Mouse (Mus musculus) T-cell, adult 2 months (primary cell): Measurements from ENCODE around the gene Cd302.

Source experiments
- DNase-seq: peaks from one replicate; pipeline ENCODE4 v3.0.0; 2022; ENCODE audit warnings: low spot score

Gene Cd302

DNA sequence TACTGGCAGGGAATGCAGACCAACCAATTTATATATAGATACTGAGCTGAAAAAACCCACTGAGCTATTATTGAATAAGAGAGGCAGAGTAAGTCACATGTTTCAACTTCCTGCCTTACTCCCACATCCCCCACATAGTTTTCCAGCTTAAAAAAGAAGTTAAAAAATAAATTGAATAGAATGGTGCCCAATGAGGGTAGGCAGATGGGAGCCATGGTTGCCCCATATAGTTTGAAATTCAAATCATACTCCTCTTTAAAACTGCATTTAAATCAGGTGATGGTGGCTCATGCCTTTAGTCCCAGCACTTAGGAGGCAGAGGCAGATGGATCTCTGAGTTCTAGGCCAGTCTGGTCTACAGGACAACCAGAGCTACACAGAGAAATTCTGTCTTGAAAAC lies 30.8 kb downstream of the Cd302 start:
- DNase-seq, result no peak

DNA sequence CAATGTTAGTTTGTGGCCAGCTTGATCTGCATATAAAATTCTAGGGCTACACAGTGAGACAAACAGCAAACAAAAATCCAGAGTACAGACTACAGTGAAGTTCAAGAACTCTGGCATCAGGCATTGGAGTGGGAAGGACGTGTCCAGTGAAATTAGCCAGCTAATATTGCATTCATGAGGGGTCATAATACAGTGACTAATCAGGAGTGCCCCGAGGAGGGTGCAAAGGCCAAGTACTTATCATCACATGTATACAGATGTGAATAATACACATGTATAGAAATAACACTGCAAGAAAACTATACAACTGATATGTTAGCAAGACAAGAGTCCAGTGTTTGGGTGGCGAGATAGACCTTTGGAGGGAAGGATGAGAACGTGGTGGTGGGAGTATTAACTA lies 31.5 kb downstream of the Cd302 start:
- no peak for DNase-seq

DNA sequence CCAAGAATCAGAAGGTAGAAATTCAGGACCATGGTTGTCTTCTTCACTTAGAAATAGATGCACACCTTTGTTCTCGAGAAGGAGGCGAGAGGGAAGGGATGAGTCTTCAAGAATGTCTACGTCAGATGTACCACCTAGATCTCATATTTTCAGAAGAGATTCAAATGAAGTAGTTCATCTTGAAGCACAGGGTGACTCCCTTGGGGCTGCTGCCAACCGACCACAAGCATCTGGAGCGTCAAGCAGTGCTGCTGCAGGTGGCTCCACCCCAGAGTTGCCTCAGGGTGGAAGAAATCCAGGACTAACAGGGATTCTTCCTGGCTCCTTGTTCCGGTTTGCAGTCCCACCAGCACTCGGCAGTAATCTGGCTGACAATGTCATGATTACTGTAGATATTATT lies 49.8 kb downstream of the Cd302 start:
- no peak for DNase-seq

DNA sequence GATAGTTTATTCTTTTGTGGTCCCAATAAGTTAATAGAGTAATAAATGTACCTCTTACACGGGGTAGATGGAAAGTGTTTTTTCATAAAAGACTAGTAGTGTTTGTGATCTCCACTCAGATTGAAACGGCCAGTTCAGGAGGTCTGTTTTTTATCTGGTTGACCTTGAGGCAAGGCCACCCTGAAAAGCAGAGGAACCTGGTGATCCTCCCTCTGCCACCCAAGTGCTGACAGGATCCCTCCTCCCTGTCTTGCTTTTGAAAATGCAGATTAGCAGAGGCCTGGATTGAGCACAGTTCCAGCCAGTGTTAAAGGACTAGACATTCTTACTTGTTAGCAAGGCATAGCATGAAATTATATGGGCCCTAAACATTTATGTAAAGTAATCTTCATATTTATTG lies 51.1 kb downstream of the Cd302 start:
- DNase-seq, result no peak

GRCm38 (mm10) chr2:60230361-60230760 lies 53.9 kb downstream of the Cd302 start:
- DNase-seq, result no peak

DNA sequence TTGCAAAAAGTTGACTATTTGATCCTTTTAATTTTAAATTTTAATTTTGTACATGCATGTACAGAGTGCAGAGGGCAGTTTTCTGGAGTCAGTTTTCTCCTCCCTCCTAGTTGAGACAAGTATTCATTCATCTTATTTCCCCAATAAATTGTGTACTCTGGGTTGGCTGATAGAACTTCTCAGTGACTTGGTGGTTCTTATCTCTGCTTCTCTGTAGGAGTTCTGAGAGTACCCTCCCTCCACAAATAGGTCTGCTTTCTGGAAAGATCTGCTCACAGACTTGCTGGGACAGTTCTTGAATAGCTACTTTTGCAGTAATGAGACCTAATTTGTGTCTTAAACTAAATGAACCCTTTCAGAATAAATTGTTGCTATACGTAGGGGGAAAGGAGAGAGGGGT lies 55.8 kb downstream of the Cd302 start:
- DNase-seq, result no peak

GRCm38 (mm10) chr2:60223489-60223888 lies 60.8 kb downstream of the Cd302 start:
- no peak for DNase-seq

DNA sequence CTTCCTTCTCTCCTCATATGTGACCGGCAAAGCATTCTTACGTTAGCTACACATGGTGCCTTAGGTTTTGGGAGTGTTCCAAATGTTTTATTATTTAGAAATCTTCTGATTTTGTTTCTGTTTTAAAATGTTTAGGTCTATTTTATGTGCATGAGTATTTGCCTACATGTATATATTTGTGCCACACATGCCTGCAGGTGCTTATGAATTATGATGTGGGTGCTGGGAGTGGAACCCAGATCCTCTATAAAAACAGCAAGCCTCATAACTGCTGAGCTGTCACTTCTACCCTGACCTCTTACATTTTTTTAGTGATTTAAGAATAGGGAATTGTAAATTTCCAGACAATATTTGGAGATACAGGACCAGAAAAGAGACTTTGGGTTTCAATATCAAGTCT lies 62.3 kb downstream of the Cd302 start:
- DNase-seq, result no peak

GRCm38 (mm10) chr2:60221236-60221635 lies 63.1 kb downstream of the Cd302 start:
- no peak for DNase-seq

GRCm38 (mm10) chr2:60217620-60218019 lies 66.7 kb downstream of the Cd302 start:
- DNase-seq, result no peak

DNA sequence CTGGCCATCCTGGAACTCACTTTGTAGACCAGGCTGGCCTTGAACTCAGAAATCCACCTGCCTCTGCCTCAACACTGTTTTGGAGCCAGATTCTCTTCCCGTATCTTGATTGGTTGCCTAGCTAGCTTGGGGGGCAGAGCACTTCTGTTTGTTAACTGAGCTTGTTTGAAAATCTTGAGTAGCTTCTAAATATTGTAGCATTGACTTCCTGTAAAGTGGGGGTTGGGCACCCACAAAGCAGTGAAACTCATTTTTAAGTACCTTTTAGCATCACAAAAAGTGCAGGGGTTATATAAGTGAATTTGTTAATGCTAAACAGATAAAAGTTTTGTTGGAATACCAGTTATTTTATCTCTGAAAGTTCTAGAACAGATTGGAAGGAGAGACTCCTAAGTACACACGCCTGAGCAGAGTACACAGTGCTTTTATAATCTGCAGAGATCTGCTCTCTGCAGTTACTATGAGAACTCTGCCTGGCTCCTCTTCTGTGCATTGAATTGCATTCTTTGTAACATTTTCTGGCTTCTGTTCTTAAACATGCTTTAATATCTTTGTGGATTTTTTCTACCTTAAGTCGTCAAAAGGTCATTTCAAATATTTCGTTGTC lies 67.6 kb downstream of the Cd302 start:
- no peak for DNase-seq

DNA sequence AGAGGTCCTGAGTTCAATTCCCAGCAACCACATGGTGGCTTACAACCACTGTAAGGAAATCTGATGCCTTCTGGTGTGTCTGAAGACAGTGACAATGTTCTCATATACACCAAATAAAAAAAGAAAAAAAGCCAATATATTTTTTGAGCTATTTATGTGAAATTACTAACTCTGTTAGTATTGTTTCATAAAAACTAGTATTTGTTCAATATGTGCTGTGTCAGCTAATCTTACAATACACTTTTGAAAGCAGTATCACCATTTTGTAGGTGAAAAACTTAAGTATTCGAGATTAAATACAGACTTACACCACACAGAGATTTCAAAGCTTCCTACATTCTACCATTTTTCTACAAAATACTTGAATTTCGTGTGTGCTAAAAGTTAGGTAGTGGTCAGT lies 69.6 kb downstream of the Cd302 start:
- DNase-seq, result no peak

- no peak for DNase-seq
Measured at GRCm38 (mm10) chr2:60212488-60212887, 71.8 kb downstream of the Cd302 start.

- no peak for DNase-seq
Measured at GRCm38 (mm10) chr2:60210821-60211220, 73.5 kb downstream of the Cd302 start.

GRCm38 (mm10) chr2:60209703-60210651 lies 74.3 kb downstream of the Cd302 start, which contains the start of the genes Baz2b and March7:
Baz2b (minus strand) TSS chr2:60209839.
March7 (plus strand) TSS chr2:60209887.
- peak; percentile 93 for DNase-seq

- DNase-seq, result no peak
Measured at GRCm38 (mm10) chr2:60209122-60209611, 75.1 kb downstream of the Cd302 start.

GRCm38 (mm10) chr2:60205795-60206194 lies 78.5 kb downstream of the Cd302 start:
- DNase-seq, result no peak

- peak; percentile 76 for DNase-seq
Measured at GRCm38 (mm10) chr2:60204162-60204561, 80.1 kb downstream of the Cd302 start.

GRCm38 (mm10) chr2:60203733-60204132 lies 80.6 kb downstream of the Cd302 start:
- no peak for DNase-seq

DNA sequence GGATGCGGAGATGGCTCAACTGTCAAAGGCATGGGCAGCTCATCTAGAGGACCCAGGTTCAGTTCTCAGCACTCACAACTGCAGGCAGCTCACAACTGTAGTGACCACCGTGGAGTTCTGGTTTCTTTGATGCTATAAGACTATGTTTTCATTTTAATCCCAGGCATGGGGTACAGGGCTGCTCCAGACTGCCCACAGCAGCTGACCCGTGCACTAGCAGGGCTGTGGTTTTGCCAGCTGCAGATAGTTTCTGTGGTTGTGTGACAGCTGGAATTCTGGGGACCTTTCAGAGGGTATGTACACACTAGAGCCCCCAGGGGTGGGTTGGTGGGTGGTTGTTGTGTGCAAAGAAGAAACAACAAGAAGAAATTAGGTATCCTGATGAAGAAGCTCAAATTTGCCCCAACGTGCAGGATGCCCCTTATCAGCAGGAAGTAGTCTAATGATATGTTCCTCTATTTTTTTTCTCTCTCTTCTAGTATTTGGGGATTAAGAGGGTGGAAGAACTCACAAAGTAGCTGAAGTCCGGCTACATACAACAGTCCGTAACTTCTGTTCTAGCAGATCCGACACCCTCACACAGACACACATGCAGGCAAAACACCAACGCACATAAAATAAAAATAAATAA lies 81.3 kb downstream of the Cd302 start:
- no peak for DNase-seq
